Comparison of ENCODE assay signal across 25 mouse cellular contexts in the genomic region with DNA sequence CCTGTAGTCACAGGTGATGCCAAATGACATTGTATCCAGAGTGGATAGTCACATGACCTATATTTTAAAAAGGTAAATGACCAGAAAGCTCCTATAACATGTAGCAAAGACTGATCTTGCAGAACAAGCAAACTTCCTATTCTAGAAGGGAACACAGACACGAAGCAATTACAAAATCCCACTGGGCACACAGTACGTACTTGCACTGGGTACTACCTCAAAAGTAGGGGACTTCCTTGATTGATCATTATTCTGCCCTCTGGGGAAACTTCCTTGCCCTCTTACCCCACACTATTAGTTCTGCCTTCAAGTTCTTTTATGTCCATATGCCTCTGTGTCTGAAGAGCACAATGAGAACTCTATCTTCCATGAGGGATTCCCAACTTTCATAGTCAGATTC.
"Had no signal": no experiment of that assay in that cellular context is flagged by ENCODE, and none has a peak within 500 bp of the region (broad histone marks: within the 10 kb centered on the region; RNA-seq: fewer than 3 reads in every experiment).

No protein-coding gene starts in this region.

- H3K9me3 ChIP-seq: heart, embryonic 10.5 days; heart, embryonic 13.5 days; heart, embryonic 15.5 days; hindbrain, embryonic 13.5 days; hindbrain, embryonic 15.5 days; kidney, embryonic 15.5 days; limb, embryonic 10.5 days; limb, embryonic 12.5 days had no signal

- H3K27ac ChIP-seq: gastrocnemius, adult 2 months; heart, embryonic 10.5 days; heart, embryonic 13.5 days; heart, embryonic 15.5 days; hindbrain, embryonic 13.5 days; hindbrain, embryonic 15.5 days; hindbrain, postnatal 0 days; kidney, embryonic 15.5 days; kidney, postnatal 0 days; limb, embryonic 10.5 days; limb, embryonic 12.5 days had no signal

- H3K9ac ChIP-seq: heart, embryonic 13.5 days; heart, embryonic 15.5 days; hindbrain, embryonic 13.5 days; hindbrain, embryonic 15.5 days; kidney, embryonic 15.5 days; limb, embryonic 12.5 days had no signal

- H3K4me2 ChIP-seq: heart, embryonic 13.5 days; heart, embryonic 15.5 days; hindbrain, embryonic 13.5 days; hindbrain, embryonic 15.5 days; kidney, embryonic 15.5 days; limb, embryonic 12.5 days had no signal

- H3K4me1 ChIP-seq: heart, embryonic 10.5 days; heart, embryonic 13.5 days; heart, embryonic 15.5 days; hindbrain, embryonic 13.5 days; hindbrain, embryonic 15.5 days; kidney, embryonic 15.5 days; limb, embryonic 10.5 days; limb, embryonic 12.5 days had no signal

- DNase-seq: gastrocnemius, adult 2 months; gastrocnemius, postnatal 10 days; gastrocnemius, postnatal 25 days; heart, adult 18-20 months; heart, postnatal 14 days; heart, postnatal 36 days; kidney, adult 11 months; kidney, adult 2 months; kidney, adult 9 months; kidney, postnatal 14 days; kidney, postnatal 36 days; layer of hippocampus, adult 9-11 months; layer of hippocampus, postnatal 36 days had no signal

- H3K27me3 ChIP-seq: heart, embryonic 13.5 days; heart, embryonic 15.5 days; hindbrain, embryonic 13.5 days; hindbrain, embryonic 15.5 days; kidney, embryonic 15.5 days; limb, embryonic 12.5 days had no signal

- H3K4me3 ChIP-seq: gastrocnemius, adult 2 months; heart, embryonic 10.5 days; heart, embryonic 13.5 days; heart, embryonic 15.5 days; hindbrain, embryonic 13.5 days; hindbrain, embryonic 15.5 days; kidney, embryonic 15.5 days; limb, embryonic 10.5 days; limb, embryonic 12.5 days had no signal

- ATAC-seq: forebrain, embryonic 16.5 days; hindbrain, postnatal 0 days; intestine, embryonic 16.5 days had no signal

- H3K36me3 ChIP-seq: heart, embryonic 10.5 days; heart, embryonic 13.5 days; heart, embryonic 15.5 days; hindbrain, embryonic 13.5 days; hindbrain, embryonic 15.5 days; kidney, embryonic 15.5 days; limb, embryonic 10.5 days; limb, embryonic 12.5 days had no signal
